Mouse (Mus musculus): ENCODE measurements around the gene Gm13871.
"Not testable (repeated sequence)": the region's sequence is repeated elsewhere in the genome, so short reads cannot be mapped to it uniquely, and the experiment has no call there.

Gm13871 gene

GRCm38 (mm10) chr4:73905853-73906252 is at the start of gene Gm13871:
Gm13871 (minus strand) TSS chr4:73905953.
- not testable (repeated sequence) for DNase-seq (ENCODE audit: low spot score in 2 of 2)

DNA sequence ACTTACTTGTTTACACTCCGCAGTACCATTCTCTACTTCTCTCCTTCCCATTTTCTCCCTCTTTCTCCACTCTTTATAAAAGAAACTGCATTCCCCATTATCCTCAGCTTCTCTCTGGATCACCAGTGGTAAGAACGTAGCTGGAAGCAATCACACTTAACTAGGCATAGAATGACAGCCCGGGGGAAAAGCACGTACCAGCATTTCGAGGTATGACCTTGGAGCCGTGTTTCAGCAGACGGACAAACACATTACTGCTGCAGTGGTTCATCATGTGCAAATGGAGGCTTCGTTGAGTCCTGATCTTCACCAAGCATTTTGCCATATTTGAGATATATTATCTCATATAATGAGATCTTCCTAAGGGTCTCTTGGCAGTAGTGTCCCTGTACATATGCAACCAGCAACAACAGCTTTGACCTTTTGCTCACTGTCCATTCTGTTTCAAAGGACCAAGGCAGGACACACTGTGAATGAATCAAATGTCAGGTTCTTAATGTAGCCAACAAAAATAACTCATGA is 44.7 kb upstream of the Gm13871 start, which contains the start of gene 2310002L09Rik:
Gene 2310002L09Rik (minus strand): TSS at position 472 of the 522 bp plus-strand sequence.
- DNase-seq (ENCODE audit: low spot score in 2 of 2), result no peak

GRCm38 (mm10) chr4:73920660-73921059 is 14.9 kb upstream of the Gm13871 start, which contains the start of gene Gm11756:
Gm11756 (minus strand) TSS chr4:73920760.
- DNase-seq (ENCODE audit: low spot score in 2 of 2), result not testable (repeated sequence)

GRCm38 (mm10) chr4:73891012-73891411 is 14.7 kb downstream of the Gm13871 start, which contains the start of gene Gm11757:
Gm11757 (minus strand) TSS chr4:73891112.
- not testable (repeated sequence) for DNase-seq (ENCODE audit: low spot score in 2 of 2)

DNA sequence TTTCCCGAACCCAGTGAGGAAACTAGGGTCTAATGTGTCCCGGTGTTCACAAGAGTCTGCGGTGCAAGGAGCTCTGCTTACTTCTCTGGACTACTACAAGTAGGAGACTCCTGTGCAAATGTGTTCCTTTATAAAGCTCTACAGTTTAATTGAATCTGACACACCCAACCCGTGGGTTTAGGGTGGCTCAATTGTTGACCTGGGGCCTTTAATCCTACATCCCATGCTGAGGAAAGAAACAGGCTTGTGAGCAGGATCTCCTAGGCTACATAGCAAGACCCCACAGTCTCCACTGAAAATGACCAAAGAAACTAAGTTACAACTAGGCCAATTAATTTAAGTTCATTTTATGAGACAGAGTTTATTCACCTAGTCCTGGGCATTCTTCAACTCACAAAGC is 29.6 kb downstream of the Gm13871 start, which contains the start of gene Gm11758:
Gene Gm11758 (minus strand): TSS at position 101 of the 400 bp plus-strand sequence.
- DNase-seq (ENCODE audit: low spot score in 2 of 2), result not testable (repeated sequence)

Measured in spleen, postnatal 4 days (tissue).